Mouse (Mus musculus): ENCODE data around the gene Ykt6. TPM values are rescaled to one million over a fixed set of nuclear protein-coding genes. Genes with fewer than 3 reads are reported as not detected.

The Ykt6 gene
- total RNA-seq, 1 experiment from 2014 or later = 71.1 TPM

DNA sequence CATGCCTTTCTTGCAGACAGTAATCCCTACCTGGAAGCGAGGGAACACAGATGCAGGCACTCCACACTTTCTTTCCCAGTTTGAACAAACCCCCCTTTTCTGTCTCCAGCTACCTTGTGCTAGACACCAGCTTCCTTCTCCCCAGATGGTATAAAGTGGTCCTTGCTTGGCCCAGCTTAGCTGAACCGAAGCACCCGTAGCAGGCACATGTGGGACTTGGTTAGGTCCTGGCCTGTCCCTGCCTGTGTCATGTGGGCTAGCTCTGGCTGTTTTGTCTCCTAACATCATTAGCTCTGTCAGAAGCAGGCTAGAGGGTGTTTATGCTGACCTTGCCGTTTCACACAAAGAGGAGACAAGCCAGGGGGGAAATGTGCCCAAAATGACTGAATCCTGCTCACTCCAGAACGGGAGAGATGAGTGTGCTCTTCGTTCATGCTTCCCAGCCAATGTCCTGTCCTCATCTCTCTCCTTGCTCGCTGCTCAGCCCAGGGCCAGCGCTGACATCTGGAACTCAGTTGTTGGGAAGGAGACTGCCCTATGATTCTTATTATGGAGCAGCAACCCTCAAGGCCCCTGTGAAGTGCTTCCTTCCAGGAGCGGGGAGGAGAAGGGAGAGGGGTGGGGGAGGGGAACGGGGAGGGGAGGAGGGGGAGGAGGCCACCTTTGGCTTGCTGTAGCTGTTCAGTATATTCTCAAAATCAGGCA lies 6.8 kb upstream of the Ykt6 start:
- no peak for DNase-seq

DNA sequence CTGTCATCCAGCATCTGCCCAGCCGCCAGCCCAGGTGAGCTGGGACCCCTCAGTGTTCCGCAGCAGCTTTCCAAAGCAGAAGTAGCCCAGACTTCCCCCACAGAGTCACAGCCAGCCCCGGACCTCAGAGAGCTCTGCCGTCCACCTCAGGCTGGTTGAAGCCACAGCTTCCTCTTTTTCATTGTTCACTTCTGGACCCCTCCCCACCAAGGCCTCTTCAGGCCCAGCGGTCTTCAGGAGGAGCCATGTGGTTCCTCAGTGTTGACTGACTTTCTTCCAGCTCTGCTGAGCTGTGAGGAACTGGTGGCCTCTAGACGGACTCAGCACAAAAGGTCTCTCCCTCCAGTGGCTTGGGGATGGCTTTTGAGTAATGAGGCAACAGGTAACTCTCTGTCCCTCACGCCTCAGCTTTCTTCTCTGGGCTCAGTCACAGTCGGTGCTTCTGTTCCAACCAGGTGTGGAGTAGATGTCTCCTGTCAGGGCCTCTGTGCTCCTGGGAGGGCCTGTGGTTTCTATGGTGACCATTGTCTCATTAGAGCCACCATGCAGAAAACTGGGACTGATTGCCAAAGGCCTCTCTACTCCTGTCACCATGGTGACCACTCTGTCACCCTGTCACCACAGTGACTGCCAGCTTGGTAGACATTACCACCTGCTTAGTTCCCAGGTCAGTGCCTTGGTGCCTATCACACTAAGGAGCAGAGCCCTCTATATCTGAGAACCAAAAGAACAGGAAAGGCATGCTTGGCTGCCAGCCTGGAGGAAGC lies 5.7 kb upstream of the Ykt6 start, which contains the start of gene Gck:
Gene Gck (minus strand): TSS at position 496 of the 767 bp plus-strand sequence.
- DNase-seq = no peak

GRCm38 (mm10) chr11:5952501-5952900 lies 3.0 kb upstream of the Ykt6 start:
- DNase-seq = peak; percentile 44

DNA sequence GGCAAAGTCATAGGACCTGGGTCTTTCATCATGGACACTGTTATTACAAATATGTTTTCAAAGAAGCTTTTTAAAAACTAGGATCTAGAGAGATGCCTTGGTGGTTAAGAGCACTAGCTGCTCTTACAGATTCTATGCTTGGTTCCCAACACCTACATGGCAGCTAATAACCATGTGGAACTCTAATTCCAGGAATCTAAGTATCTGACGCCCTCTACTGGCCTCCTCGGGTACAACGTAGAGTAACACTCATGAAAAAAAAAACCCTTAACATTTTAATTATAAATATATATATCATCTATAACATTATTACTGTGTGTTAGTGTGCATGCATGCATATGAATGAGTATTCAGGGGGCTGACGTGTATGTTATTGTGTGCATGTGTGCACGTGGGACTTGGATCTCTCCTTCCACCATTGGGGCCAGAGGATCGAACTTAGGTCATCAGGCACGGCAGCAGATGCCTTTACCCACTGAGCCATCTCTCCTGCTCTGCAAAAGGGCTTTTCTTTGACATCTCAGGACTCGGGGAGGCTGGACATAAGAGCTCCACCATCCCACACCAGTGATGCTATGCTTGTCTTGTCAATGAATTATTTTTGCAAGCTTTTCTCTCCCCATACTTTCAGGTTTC lies 2.2 kb upstream of the Ykt6 start:
- DNase-seq = peak; percentile 68

DNA sequence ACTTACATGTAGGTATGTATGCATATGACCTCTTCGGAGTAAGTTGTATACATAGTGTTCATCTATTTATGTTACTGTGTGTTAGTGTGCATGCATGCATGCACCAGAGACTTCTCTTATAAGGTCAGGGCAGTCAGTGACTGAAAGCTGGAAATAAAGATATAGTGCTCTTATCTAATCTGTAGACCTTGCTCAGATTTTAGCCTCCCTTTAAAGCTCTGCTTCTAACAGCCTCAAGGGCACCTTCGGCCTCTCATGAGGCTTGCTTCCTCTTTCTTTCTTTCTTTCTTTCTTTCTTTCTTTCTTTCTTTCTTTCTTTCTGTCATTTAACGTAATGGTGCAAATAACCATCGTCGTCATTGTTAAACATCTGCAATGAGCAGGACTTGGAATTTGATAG lies 1.1 kb upstream of the Ykt6 start:
- no peak for DNase-seq

GRCm38 (mm10) chr11:5954965-5955504 lies 458 bp upstream of the Ykt6 start:
- DNase-seq = peak; percentile 69

- DNase-seq = no peak
These were observed 4.6 kb downstream of the Ykt6 start for GRCm38 (mm10) chr11:5960051-5960450.

GRCm38 (mm10) chr11:5965865-5966264 lies 10.4 kb downstream of the Ykt6 start:
- no peak for DNase-seq

DNA sequence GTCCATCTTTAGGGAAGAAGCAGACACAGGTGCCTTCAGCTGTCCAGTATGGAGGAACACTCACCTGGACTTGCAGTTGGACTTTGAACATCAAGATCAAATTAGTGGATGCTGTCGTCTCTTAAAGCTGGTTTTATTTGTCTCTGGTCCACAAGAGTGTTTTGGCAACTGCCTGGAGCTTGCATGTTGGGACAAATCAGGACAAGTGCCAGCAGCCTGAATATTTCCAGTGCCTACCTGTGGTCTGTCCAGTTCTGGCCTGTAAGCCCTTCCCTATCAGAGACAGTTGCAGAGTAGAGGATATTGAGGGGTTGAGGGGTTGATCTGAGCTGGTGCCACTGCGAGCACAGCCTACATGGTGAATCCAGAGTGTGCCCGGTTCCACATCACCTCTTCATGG lies 11.3 kb downstream of the Ykt6 start:
- DNase-seq = no peak

DNA sequence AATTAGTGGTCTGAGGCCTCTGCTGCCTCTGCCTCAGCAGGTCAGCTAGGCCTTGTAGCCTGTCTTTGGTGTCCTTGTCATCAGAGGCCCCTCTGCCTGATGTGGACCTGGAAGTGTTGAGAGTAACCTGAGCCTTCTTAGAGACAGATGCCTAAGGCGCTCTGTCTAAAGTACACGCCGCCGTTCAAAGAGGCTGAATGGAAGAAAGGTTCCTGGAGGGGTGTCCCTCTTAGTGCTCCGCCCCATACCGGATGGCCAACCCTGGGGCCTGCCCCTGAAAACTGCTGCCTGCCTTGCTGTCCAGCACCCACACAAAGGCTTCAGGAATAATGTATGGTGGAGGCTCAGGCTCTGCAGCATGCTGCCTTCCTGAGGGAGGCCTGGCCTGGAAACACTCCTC lies 12.7 kb downstream of the Ykt6 start:
- no peak for DNase-seq

DNA sequence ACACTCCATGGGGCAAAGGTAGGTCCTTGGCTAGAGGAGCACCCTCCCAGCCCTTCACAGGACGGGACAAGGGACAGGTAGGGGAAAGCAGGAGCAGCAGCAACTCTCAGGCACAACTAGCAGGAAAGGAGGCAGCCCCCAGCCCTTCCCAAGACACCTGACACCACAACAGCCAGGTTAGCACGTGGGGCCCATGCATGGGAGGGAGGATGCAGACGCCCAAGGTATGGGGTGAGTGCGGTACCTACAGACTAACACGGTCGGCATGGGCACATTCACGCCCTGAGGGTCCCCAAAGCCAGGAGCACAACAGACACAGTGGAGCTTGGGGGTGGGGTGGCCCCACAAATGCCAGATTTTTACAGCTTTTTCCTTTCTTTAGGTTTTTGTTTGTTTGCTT lies 15.7 kb downstream of the Ykt6 start:
- no peak for DNase-seq

- no peak for DNase-seq
These were observed 17.7 kb downstream of the Ykt6 start for GRCm38 (mm10) chr11:5973151-5973550.

DNA sequence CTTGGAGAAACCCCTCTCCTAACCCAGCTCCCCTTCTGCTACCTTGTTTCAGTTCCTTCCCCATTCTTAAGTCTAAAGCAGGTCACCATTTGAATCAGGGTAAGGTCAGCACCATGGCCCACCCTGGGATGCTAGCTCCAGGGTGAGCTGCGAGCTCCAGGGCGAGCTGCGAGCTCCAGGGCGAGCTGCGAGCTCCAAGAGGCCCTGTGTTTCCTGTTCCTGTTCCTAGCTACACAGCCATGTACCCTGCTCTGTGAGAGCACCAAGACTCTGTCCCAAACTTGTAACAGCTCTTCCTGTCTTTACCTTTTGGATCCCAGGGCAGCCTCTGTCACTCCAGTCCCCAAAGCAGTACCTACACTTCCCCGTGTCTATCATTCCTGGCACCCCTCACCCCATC lies 18.6 kb downstream of the Ykt6 start:
- DNase-seq = no peak

DNA sequence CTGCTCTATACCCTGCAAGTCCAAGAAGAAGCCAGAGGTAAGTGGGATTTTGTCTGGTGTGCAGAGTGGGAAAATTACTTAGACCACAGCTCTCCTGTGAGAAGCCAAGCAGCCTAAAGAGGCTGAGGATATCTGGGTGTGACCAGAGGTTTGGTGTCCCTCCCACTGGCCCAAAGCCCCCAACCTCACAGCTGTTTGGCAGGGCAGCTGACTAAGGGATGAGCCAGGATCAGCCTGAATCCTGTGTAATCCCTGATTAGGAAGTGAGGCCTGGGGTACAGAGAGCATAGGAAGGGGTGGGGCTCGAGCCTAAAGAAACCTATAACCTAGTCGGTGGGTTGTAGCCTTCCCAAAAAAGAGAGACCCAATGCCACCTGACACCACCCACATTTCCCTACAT lies 19.6 kb downstream of the Ykt6 start:
- DNase-seq = no peak

GRCm38 (mm10) chr11:5976106-5976505 lies 20.6 kb downstream of the Ykt6 start:
- no peak for DNase-seq

GRCm38 (mm10) chr11:5979088-5979487 lies 23.6 kb downstream of the Ykt6 start:
- DNase-seq = no peak

- no peak for DNase-seq
These were observed 24.6 kb downstream of the Ykt6 start for GRCm38 (mm10) chr11:5980108-5980507.

- no peak for DNase-seq
These were observed 25.1 kb downstream of the Ykt6 start for GRCm38 (mm10) chr11:5980561-5980960.

DNA sequence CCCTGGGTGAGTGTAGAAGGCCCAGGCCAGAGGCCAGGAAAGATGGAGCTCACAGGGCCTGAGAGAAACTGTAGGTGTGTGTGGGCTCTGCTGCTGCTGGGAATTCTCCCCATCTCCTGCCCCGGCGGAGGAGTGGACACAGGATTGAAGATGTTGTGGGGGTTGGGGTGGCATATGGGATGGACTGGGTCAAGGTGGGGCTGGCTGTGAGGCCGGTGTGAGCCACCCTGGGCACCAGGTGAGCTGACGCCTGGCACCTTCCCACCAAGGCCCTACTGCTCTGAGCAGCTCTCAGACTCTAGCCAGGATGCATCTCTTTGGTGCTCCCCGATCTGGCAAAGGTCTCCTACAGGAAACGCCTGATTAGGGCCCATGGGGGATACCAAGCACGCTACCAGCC lies 25.8 kb downstream of the Ykt6 start:
- no peak for DNase-seq

DNA sequence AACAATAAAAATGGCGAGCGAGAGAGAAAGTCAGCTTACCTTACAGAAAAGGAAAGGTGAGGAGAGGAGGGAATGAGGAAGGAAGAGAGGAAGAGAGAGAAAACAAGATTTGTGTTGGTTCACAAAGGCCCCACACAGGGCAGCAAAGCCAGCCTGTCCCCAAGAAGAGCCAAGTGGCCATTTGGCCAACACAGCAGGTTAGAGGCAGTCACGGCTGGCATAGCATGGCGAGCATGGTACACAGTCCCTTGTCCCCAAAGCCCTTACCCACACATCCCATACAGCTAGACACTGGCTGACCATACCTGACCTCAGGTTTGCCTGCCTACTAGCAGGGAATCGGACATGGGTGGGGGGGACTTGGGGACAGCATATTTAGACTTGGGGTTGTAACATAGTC lies 28.1 kb downstream of the Ykt6 start:
- no peak for DNase-seq

DNA sequence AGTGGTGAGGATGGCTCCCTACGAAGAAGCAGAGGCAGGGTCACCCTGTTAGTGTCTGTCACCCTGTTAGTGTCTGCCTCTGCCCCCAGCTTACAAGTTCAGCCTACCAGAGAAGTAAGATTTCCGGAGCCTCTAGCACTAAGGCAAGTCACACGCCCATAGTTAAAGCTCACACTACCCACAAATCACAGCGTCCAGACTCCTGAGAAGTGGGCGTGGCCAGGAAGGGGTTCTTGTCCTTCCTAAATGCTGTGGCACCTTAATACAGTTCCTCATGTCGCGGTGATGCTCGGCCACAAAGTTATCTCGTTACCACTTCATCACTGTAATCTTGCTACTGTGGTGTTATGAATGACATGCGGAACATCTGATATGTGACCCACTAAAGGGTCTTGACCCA lies 32.6 kb downstream of the Ykt6 start:
- no peak for DNase-seq

DNA sequence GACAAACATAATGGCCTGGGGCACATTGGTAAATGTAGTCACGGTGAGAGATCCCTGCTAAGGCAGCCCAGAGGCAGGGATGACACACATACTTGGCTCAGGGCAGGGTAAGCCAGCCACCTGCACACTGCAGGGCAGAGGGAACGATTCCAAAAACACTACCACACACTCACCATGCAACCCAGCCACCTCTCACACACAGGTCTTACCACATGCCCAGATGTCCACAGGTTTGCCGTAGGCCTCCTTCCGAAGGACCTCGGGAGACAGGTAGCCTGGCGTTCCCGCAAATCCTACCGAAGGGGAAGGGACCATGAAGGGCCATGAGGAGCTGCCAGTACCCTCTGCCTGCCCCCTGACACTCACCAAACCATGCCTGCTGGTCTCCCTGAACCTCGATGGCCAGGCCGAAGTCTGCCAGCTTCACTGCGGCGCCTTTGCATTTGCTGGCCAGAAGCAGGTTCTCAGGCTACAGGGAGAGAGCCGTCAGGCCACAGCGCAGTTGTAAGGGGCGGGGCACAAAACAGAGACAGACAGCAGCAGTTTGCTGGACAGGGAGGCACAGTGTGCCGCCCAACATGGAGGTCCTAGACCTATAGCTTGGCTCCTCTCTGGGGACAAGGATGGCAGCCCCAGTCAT lies 34.6 kb downstream of the Ykt6 start:
- DNase-seq = no peak

DNA sequence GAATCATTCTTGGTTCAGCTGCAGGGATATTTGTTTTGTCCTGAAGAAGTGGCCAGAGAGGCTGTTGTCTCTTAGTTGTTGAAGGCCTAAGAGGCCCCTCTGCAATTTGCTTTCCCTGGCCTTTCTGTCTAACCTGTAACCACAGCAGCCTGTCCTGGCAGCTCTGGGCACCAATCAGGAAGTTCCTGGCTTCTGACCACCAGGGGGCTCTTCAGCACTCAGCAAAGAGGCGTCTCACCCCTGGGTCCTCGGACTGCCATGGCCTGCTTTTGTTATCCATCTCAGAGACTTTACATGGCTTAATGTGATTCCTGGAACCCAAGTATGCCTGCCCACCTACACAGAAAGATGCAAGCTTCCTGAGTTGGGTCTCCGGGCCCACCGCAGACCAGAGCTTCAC lies 35.4 kb downstream of the Ykt6 start:
- peak; percentile 70 for DNase-seq

Measured in adrenal gland, postnatal 14 days (tissue).